Mouse (Mus musculus) cerebellum, adult 18-20 months (tissue): ENCODE data around the gene 4930480E11Rik.
"Not testable (repeated sequence)": the region's sequence is repeated elsewhere in the genome, so short reads cannot be mapped to it uniquely, and the experiment has no call there.

Experiments
- DNase-seq, 2 experiments: peaks; one replicate each; pipeline ENCODE4 v3.0.0; 2021

4930480E11Rik gene

DNA sequence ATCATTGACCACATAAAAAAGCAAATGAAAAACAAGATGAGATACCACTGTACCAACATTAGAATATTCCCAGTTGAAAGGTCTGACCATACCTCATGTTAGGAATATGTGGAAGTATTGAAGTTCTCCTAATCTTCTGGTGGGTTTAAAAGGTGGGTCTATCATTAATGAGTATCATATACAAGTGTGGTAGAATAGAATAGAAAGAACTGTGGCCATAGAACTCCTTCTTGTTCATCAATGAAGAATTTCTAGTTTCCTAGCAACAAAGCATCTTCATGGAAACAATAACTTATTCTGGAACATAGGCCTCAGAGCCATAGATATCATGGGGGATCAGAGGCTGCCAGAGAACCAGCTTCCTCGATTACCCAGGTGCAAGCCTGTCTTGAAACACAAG lies at the start of gene 4930480E11Rik:
Gene 4930480E11Rik, plus strand, starts transcription at position 301 of the 400 bp plus-strand sequence.
- no peak for DNase-seq

DNA sequence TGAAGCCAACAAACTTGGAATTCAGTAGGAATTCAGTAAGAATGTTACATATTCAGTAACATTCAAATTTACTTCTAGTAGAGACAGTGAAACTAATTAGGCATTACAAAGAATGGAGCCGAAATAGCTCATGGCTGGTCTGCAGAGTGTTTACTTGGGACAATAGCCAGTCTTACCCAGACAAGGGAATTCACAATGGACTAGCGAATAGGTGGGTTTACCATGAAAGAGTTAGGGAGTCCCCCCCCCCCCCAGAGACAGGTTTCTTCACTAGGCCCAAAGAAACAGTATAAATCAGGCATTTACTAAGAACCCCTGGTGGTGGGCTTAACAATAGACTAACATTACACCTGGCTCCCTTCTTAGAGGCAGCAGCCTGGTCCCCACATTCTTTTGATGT lies 33.9 kb downstream of the 4930480E11Rik start:
- not testable (repeated sequence) for DNase-seq
